Mouse (Mus musculus): ENCODE results near the gene Traf2.

DNA sequence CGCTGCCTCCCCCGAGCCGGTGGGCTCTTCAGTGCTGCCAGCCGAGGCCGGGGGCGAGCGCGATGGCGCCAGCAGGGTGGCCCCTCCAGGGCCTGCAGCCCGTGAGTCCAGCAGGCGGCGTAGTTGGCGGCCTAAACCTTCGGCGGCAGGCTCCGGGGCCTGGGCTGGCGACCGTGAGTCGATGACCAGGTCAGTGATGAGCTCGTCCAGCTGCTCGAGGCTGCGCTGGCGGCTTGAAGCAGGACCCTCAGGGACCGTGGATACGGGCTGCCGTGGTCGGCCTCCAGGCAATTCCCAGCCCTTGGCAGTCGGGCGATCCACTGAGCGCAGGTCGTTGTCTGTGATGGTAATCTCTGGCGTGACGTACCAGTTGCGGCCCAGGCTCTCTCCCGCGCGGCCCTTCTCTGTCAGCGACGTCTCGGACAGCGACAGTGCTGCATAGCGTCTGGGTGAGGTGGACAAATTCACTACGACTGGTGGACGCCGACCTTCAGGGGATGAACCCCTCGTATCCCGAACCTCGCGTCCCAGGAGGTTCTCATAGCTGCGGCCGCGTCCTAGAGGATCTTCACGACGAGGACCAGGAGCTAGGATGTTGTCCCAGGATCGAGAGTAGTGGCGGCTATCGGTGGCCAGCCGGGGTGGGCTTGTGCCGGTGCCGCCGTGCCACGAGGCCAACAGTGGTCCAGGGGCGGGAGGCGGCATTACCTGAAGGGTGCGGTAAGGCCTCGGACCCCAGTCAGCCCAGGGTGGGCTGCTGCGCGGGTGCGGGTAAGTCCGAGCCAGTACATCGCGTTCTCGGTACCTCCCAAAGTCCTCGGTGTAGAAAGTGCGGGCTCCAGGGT is 31.4 kb upstream of the Traf2 start:
- TF ChIP-seq POLR2A (IDR thresholded peaks at IDR 0.05; ENCODE audit: insufficient read depth, low read depth, low read length), result no peak
- peak; percentile 48 for TF ChIP-seq CTCF (IDR thresholded peaks at IDR 0.05)
